Mouse (Mus musculus) midbrain, embryonic 11.5 days (tissue): Measurements from ENCODE around the gene Toe1. TPM values are rescaled to one million over a fixed set of nuclear protein-coding genes. Genes with fewer than 3 reads are reported as not detected.

Source experiments
- ATAC-seq: fragments of 200-750 bp; cut with Nextera tagmentation; 2 replicates; pipeline ENCODE4 v1.8.0; 2017; ENCODE audit warnings: moderate TSS enrichment, moderate library complexity; ENCODE audit not compliant: low FRiP score
- DNase-seq: peaks from one replicate; pipeline ENCODE4 v3.0.0; 2015; ENCODE audit warnings: low spot score; ENCODE audit errors: missing footprints
- H3K27ac ChIP-seq: fragments of 300-500 bp; sonication (generic); 2 replicates; pipeline ENCODE4 v1.5.1; 2014; ENCODE audit warnings: low read depth, low read length
- H3K27me3 ChIP-seq: fragments of 300-500 bp; sonication (generic); 2 replicates; pipeline ENCODE4 v1.6.1; 2014; ENCODE audit warnings: mild to moderate bottlenecking, low read length, moderate library complexity, mixed read lengths; ENCODE audit not compliant: control insufficient read depth, insufficient read depth
- H3K36me3 ChIP-seq: fragments of 300-500 bp; sonication (generic); 2 replicates; pipeline ENCODE4 v1.6.1; 2014; ENCODE audit warnings: mild to moderate bottlenecking, low read length, moderate library complexity, mixed read lengths; ENCODE audit not compliant: control insufficient read depth, insufficient read depth
- H3K4me1 ChIP-seq: fragments of 300-500 bp; sonication (generic); 2 replicates; pipeline ENCODE4 v1.6.1; 2014; ENCODE audit warnings: low read length; ENCODE audit not compliant: control insufficient read depth, insufficient read depth
- H3K4me2 ChIP-seq: fragments of 300-500 bp; sonication (generic); 2 replicates; pipeline ENCODE4 v1.6.1; 2014; ENCODE audit warnings: mild to moderate bottlenecking, moderate library complexity
- H3K4me3 ChIP-seq: fragments of 300-500 bp; sonication (generic); 2 replicates; pipeline ENCODE4 v1.5.1; 2014; ENCODE audit warnings: low read depth, low read length
- H3K9ac ChIP-seq: fragments of 300-500 bp; sonication (generic); 2 replicates; pipeline ENCODE4 v1.6.1; 2014; ENCODE audit warnings: low read length
- H3K9me3 ChIP-seq: fragments of 300-500 bp; sonication (generic); 2 replicates; pipeline ENCODE4 v1.6.1; 2016; ENCODE audit warnings: low read length; ENCODE audit not compliant: control insufficient read depth
- WGBS: fragments of 180-500 bp; shearing (Covaris S2); extraction: QIAGEN DNeasy Blood & Tissue Kit; methylation state at CpG from one replicate; pipeline ENCODE4 v1.1.7; 2014; 5-methylcytosine and 5-hydroxymethylcytosine counted together
- polyA plus RNA-seq: library from polyadenylated mRNA; unstranded; fragments of >200 nt; fragmentation: Nextera tagmentation; extraction: Ambion mirVana; gene quantifications from 2 replicates; pipeline ENCODE4 v1.2.1, GENCODE M21; 2014

Toe1 gene
- polyA plus RNA-seq, 1 experiment from 2014 or later, result 34.1 TPM

DNA sequence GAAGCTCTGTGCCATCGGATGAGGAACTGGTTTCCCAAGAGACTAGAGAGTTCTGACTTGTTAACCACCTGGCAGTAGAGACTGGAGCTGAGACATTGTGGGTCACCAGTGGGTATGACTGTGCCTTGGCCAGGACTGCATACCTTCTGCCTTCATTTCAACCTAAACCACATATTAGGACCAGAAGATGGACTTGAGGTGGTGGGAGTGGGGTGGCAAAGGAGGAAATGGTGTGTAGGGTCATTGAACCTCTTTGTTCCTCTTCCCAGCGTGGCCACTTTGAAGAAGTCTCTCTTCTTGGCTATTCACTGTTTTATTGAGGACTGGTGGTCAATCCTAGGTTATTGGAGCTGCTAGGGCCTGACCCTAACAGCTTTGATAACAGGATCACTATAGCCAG, 26.1 kb downstream of the Toe1 start:
- WGBS, result 50% methylated on average over 2 of the region's 2 CpGs
- no peak overlapping the region for H3K4me2 ChIP-seq
- H3K9me3 ChIP-seq, result no peaks in the 10 kb centered on the region
- no peaks in the 10 kb centered on the region for H3K27me3 ChIP-seq
- H3K27ac ChIP-seq, result no peak overlapping the region
- peak; percentile 84 for DNase-seq
- H3K4me1 ChIP-seq, result peaks cover 9% of the 10 kb centered on the region
- no peak overlapping the region for H3K9ac ChIP-seq
- no peak for ATAC-seq
- H3K36me3 ChIP-seq, result no peaks in the 10 kb centered on the region
- H3K4me3 ChIP-seq, result no peak overlapping the region

DNA sequence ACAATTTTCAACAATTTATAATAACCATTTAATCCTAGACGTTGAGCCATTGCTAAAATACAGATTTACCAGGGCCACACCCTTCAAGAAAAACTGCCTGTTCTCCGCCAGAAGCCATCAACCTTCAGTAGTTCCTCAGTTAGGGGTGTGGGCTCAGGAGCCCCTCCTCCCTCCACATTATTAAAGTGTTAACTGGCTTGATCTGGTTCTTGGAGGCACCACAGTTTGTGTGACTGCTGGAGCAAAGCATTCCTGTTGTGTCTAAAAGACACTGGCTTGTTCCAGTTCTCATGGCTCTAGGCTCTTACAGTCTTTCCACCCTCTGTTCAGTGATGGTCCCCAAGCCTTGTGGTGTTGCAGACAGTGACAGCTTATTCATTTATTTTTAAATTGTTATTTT, 26.9 kb downstream of the Toe1 start:
- 77% methylated on average over 2 of the region's 2 CpGs for WGBS
- Histone ChIP-seq H3K4me2 (no peak overlapping the region), H3K27me3 (no peaks in the 10 kb centered on the region), H3K9ac (no peak overlapping the region), H3K9me3 (no peaks in the 10 kb centered on the region), H3K4me1 (peaks cover 9% of the 10 kb centered on the region), H3K4me3 (no peak overlapping the region), H3K27ac (no peak overlapping the region), H3K36me3 (no peaks in the 10 kb centered on the region)
- ATAC-seq, result no peak
- DNase-seq, result no peak

DNA sequence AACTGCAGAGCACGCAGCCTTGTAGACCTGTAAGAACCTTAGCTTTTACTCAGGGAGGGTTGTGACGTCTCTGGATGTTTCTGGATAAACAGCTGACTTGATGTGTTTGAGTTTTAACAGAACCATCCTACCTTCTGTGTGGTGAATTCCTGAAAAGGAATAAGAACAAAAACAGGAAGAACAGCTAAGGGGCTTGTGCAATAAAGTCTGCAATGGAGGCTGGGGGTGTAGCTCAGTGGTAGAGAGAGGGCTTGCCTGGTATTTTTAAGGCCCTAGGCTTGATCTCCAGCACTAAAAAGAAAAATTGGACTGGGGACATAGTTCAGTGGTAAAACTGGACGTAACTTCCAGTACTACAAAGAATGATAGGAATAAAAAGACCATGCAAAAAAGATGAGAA, 30.4 kb downstream of the Toe1 start:
- H3K36me3 ChIP-seq, result no peaks in the 10 kb centered on the region
- H3K4me1 ChIP-seq, result peaks cover 7% of the 10 kb centered on the region
- no peaks in the 10 kb centered on the region for H3K9me3 ChIP-seq
- H3K27me3 ChIP-seq, result no peaks in the 10 kb centered on the region
- H3K9ac ChIP-seq, result no peak overlapping the region
- H3K4me2 ChIP-seq, result no peak overlapping the region
- H3K4me3 ChIP-seq, result no peak overlapping the region
- ATAC-seq, result no peak
- WGBS, result 85% methylated on average over 3 of the region's 3 CpGs
- DNase-seq, result no peak
- no peak overlapping the region for H3K27ac ChIP-seq

DNA sequence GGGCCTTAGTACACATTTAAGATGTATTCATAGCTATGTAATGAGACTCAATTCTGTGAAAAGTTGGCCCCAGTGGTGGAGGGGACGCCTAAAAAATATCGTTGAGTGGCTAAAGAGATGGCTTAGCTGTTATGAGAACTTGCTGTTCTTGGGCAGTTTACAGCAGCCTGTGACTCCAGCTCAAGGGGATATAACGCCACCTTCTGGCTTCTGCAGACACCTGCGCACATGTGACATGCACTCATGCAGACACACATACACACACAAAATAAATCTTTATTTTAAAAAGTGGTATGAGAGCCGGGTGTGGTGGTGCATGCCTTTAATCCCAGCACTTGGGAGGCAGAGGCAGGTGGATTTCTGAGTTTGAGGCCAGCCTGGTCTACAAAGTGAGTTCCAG, 31.0 kb downstream of the Toe1 start:
- H3K27me3 ChIP-seq, result no peaks in the 10 kb centered on the region
- no peak overlapping the region for H3K4me2 ChIP-seq
- no peak overlapping the region for H3K9ac ChIP-seq
- H3K36me3 ChIP-seq, result no peaks in the 10 kb centered on the region
- no peak overlapping the region for H3K4me3 ChIP-seq
- WGBS, result 86% methylated on average over 5 of the region's 5 CpGs
- no peak overlapping the region for H3K27ac ChIP-seq
- H3K9me3 ChIP-seq, result no peaks in the 10 kb centered on the region
- ATAC-seq (no peak), DNase-seq (no peak)
- H3K4me1 ChIP-seq, result 0 out of 2 replicates have a peak, but pooled peaks cover 4% of the 10 kb centered on the region

DNA sequence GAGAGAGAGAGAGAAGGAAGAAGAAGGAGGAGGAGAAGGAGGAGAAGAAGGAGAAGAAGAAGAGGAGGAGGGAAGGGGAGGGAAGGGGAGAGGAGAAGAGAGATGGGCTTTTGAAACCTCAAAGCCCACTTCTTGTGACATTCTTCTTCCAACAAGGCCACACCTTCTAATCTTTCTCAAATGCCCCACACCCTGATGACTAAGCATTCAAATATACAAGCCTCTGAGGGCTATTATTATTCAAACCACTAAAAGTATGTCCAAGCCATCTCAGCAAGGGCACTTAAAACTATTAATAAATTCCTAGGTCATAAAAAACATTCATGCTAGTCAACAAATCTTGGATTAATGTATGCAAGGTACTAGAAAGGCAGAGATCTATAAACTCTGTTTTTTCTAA, 38.4 kb downstream of the Toe1 start:
- Histone ChIP-seq H3K27ac (no peak overlapping the region), H3K27me3 (no peaks in the 10 kb centered on the region), H3K9ac (no peak overlapping the region), H3K4me2 (no peak overlapping the region), H3K4me1 (no peaks in the 10 kb centered on the region), H3K4me3 (no peak overlapping the region), H3K36me3 (no peaks in the 10 kb centered on the region), H3K9me3 (no peaks in the 10 kb centered on the region)
- no peak for DNase-seq
- no peak for ATAC-seq

DNA sequence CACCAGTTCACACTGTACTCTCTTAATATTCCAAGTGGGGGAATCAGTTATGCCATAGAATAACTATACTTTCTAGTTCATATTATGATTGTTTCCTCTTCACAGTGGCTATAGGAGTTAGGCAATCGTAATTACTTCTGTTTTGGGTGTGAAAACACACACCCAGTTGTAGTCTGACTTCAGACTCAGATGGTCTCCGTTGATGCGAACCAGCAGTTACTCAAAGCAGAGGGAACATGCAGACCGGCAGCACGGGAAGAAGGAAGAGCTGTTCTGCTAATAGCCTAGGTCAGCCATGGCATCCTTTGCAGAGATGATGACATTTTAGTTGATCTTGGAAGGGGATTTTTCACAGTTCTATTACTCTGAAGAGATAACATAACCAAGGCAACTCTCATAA, 38.9 kb downstream of the Toe1 start:
- H3K9me3 ChIP-seq, result no peaks in the 10 kb centered on the region
- ATAC-seq (no peak), DNase-seq (no peak)
- no peak overlapping the region for H3K4me3 ChIP-seq
- H3K4me2 ChIP-seq, result no peak overlapping the region
- H3K36me3 ChIP-seq, result no peaks in the 10 kb centered on the region
- no peak overlapping the region for H3K9ac ChIP-seq
- H3K27ac ChIP-seq, result no peak overlapping the region
- no peaks in the 10 kb centered on the region for H3K27me3 ChIP-seq
- no peaks in the 10 kb centered on the region for H3K4me1 ChIP-seq
- 84% methylated on average over 5 of the region's 5 CpGs for WGBS

DNA sequence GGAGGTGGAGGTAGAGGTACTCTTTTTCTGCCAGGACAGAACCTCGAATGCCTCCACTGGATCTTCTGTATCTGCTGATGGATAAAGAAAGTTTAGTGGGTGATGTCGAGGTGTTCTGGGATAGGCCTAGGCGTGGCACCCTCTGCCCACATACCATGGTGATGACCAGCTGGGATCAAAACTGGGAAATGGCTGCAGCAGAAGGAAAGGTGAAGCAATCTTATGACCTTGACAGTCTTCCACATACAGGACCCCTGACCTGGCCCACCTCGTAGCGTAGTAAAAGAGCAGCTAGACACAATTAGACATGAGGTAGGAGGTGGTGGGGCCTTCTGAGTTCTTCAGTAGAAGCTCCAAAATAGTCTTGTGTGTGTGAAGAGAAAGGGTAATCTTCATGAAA, 43.4 kb downstream of the Toe1 start:
- Histone ChIP-seq H3K9me3 (no peaks in the 10 kb centered on the region), H3K27me3 (no peaks in the 10 kb centered on the region), H3K4me1 (no peaks in the 10 kb centered on the region), H3K36me3 (no peaks in the 10 kb centered on the region), H3K27ac (no peak overlapping the region), H3K4me3 (no peak overlapping the region), H3K9ac (no peak overlapping the region), H3K4me2 (no peak overlapping the region)
- ATAC-seq (no peak), DNase-seq (no peak)
- 91% methylated on average over 5 of the region's 5 CpGs for WGBS

DNA sequence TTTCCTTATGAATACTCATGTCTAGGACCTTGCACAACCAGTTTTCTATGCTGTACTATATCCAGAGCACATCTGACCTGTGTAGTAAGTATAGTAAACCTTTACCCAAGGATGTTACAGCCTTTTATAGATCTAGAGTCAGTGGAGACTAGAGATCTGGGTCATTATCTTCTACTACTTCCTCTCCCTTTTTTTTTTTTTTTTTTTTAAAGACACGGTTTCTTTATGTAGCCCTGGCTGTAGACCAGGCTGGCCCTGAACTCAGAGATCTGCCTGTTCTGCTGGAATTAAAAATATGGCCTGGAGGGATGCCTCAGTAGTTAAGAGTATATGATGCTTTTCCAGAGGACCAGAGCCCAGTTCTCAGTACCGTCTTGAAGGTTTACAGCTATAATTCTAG, 45.5 kb downstream of the Toe1 start:
- ATAC-seq (no peak), DNase-seq (no peak)
- Histone ChIP-seq H3K36me3 (no peaks in the 10 kb centered on the region), H3K9ac (no peak overlapping the region), H3K27ac (no peak overlapping the region), H3K4me1 (no peaks in the 10 kb centered on the region), H3K27me3 (no peaks in the 10 kb centered on the region), H3K4me3 (no peak overlapping the region), H3K4me2 (no peak overlapping the region), H3K9me3 (no peaks in the 10 kb centered on the region)
- WGBS, result 80% methylated on average over 2 of the region's 2 CpGs

DNA sequence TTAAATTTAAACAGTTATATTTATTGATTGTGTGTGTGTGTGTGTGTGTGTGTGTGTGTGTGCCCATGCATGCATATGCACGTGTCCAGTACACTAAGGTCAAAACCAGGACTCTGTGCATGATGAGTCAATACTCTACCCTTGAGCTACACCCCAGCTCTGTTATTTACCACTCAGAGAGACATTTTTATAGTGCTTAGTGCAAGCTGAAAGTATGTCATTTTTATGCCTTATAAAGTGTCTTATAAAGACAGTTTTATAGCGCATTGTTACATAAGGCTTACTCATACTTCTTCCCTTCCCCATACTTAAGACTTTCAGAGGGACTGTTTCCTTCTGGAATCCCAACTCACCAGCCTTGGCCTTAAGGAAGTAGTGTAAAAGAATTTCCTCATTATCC, 57.7 kb downstream of the Toe1 start:
- DNase-seq, result no peak
- Histone ChIP-seq H3K9ac (no peak overlapping the region), H3K4me3 (no peak overlapping the region), H3K9me3 (no peaks in the 10 kb centered on the region), H3K27ac (no peak overlapping the region), H3K27me3 (no peaks in the 10 kb centered on the region), H3K4me2 (no peak overlapping the region), H3K36me3 (no peaks in the 10 kb centered on the region), H3K4me1 (no peaks in the 10 kb centered on the region)
- ATAC-seq, result no peak
- WGBS, result 95% methylated on average over 2 of the region's 2 CpGs
